Mouse (Mus musculus) cortical plate, adult 2 months (tissue): ENCODE data around the gene Fancc.

Source experiments
- CTCF ChIP-seq: fragments of 200-500 bp; IDR thresholded peaks from 2 replicates; pipeline ENCODE4 v1.5.1; 2011; ENCODE audit warnings: mild to moderate bottlenecking, control low read depth, low read length; ENCODE audit not compliant: insufficient read depth; ENCODE audit errors: extremely low read depth
- POLR2A ChIP-seq: fragments of 200-500 bp; IDR thresholded peaks from 2 replicates; pipeline ENCODE4 v1.6.1; 2011; ENCODE audit warnings: mild to moderate bottlenecking, low read length, control low read depth; ENCODE audit not compliant: insufficient read depth; ENCODE audit errors: extremely low read depth

DNA sequence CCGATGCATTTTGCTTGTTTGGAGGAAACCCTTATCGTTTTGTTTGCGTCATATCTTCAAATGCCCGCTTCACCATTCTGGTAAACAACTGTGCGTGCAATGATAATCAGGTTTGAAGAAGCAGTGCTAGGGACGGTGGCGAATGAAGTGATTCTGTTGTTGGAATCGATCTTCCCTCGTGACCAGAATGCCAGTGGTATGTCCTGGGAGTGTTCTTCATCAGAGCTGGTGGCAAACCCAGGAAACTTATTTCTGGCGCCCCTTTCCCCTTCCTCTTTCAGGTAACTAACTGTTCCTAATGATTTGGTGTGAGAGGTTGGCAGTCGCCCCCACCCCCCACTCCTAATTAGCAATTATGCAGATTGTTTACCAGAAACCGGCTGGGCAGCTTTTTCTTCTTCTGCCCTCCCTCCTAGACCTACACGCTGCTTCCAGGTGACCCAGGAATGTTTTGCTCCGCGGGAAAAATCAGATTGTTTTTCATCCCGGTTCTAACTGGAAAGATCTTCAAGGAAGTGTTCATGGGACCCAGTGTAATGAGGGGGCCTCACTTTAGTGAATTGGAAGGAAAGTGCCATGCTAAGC lies 225.0 kb downstream of the Fancc start:
- TF ChIP-seq CTCF = no peak
- no peak for TF ChIP-seq POLR2A
